Mouse (Mus musculus): ENCODE data around the gene Tert. TPM values are rescaled to one million over a fixed set of nuclear protein-coding genes. Genes with fewer than 3 reads are reported as not detected.
A peak's percentile ranks its signal among the peaks of the same experiment; 100 is the strongest.

The Tert gene
- polyA plus RNA-seq (2015; fragmentation: Nextera tagmentation; extraction: Ambion mirVana): 8.4 and 9.1 TPM in 2 replicates

- WGBS: 8% methylated on average over 47 of the region's 47 CpGs
- Histone ChIP-seq H3K9me3 (no peaks in the 10 kb centered on the region), H3K4me3 (peak within 1 kb of the TSS; percentile 69), H3K27me3 (no peaks in the 10 kb centered on the region), H3K4me2 (peak within 1 kb of the TSS; percentile 95), H3K27ac (no peak within 1 kb of the TSS), H3K9ac (peak within 1 kb of the TSS; percentile 87), H3K4me1 (peaks cover 39% of the 10 kb centered on the region), H3K36me3 (peaks cover 11% of the 10 kb centered on the region)
- ATAC-seq (ENCODE audit: insufficient number of reproducible peaks, insufficient read depth, low FRiP score, low TSS enrichment, low read depth): peak; percentile 67
These were observed at the start of gene Tert for GRCm38 (mm10) chr13:73626745-73627549. Gene Tert (plus strand): TSS chr13:73626911.

- H3K4me2 ChIP-seq: no peak overlapping the region
- H3K9me3 ChIP-seq: no peaks in the 10 kb centered on the region
- no peak for ATAC-seq (ENCODE audit: insufficient number of reproducible peaks, insufficient read depth, low FRiP score, low TSS enrichment, low read depth)
- H3K36me3 ChIP-seq: no peaks in the 10 kb centered on the region
- no peak overlapping the region for H3K4me3 ChIP-seq
- WGBS: 74% methylated on average over 2 of the region's 2 CpGs
- no peak overlapping the region for H3K9ac ChIP-seq
- no peak overlapping the region for H3K27ac ChIP-seq
- no peaks in the 10 kb centered on the region for H3K27me3 ChIP-seq
- no peaks in the 10 kb centered on the region for H3K4me1 ChIP-seq
These were observed 49.4 kb upstream of the Tert start for GRCm38 (mm10) chr13:73577277-73577676.

DNA sequence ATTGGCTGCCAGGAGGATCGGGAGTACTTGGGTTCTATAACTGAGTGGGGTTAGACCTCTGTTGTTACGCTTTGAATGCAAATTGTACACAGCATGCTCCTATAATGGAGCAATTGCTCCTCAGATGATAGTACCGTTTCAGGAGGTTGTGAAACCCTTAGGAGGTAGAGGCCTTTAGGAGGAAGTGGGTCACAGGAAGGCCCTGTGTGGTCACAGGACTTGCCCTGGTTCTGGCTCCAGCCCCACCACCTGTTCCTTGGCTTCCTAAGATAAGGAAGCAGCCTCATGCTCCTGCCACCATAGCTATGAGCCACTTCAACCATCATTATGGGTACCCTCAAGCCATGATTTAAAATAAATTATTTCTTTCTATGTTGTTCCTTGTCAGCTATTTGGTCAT lies 35.2 kb upstream of the Tert start:
- no peaks in the 10 kb centered on the region for H3K9me3 ChIP-seq
- no peaks in the 10 kb centered on the region for H3K4me1 ChIP-seq
- no peaks in the 10 kb centered on the region for H3K36me3 ChIP-seq
- no peak for ATAC-seq (ENCODE audit: insufficient number of reproducible peaks, insufficient read depth, low FRiP score, low TSS enrichment, low read depth)
- no peaks in the 10 kb centered on the region for H3K27me3 ChIP-seq
- H3K9ac ChIP-seq: no peak overlapping the region
- 76% methylated on average over 3 of the region's 3 CpGs for WGBS
- no peak overlapping the region for H3K4me3 ChIP-seq
- no peak overlapping the region for H3K27ac ChIP-seq
- no peak overlapping the region for H3K4me2 ChIP-seq

- Histone ChIP-seq H3K27ac (no peak overlapping the region), H3K4me3 (no peak overlapping the region), H3K9me3 (no peaks in the 10 kb centered on the region), H3K27me3 (peaks cover 6% of the 10 kb centered on the region), H3K36me3 (no peaks in the 10 kb centered on the region), H3K4me1 (no peaks in the 10 kb centered on the region), H3K4me2 (no peak overlapping the region), H3K9ac (no peak overlapping the region)
- 48% methylated on average over 2 of the region's 2 CpGs for WGBS
- no peak for ATAC-seq (ENCODE audit: insufficient number of reproducible peaks, insufficient read depth, low FRiP score, low TSS enrichment, low read depth)
These were observed 34.2 kb upstream of the Tert start for GRCm38 (mm10) chr13:73592546-73592945.

- Histone ChIP-seq H3K4me2 (no peak overlapping the region), H3K36me3 (no peaks in the 10 kb centered on the region), H3K4me3 (no peak overlapping the region), H3K27ac (no peak overlapping the region), H3K27me3 (peaks cover 6% of the 10 kb centered on the region), H3K4me1 (no peaks in the 10 kb centered on the region), H3K9ac (no peak overlapping the region), H3K9me3 (no peaks in the 10 kb centered on the region)
- no peak for ATAC-seq (ENCODE audit: insufficient number of reproducible peaks, insufficient read depth, low FRiP score, low TSS enrichment, low read depth)
- 79% methylated on average over 4 of the region's 4 CpGs for WGBS
These were observed 30.4 kb upstream of the Tert start for GRCm38 (mm10) chr13:73596276-73596675.

- Histone ChIP-seq H3K9ac (no peak overlapping the region), H3K36me3 (no peaks in the 10 kb centered on the region), H3K27me3 (peaks cover 6% of the 10 kb centered on the region), H3K4me2 (no peak overlapping the region), H3K9me3 (no peaks in the 10 kb centered on the region), H3K27ac (no peak overlapping the region), H3K4me3 (no peak overlapping the region), H3K4me1 (peaks cover 14% of the 10 kb centered on the region)
- ATAC-seq (ENCODE audit: insufficient number of reproducible peaks, insufficient read depth, low FRiP score, low TSS enrichment, low read depth): no peak
- 80% methylated on average over 4 of the region's 4 CpGs for WGBS
These were observed 26.5 kb upstream of the Tert start for GRCm38 (mm10) chr13:73600217-73600616.

DNA sequence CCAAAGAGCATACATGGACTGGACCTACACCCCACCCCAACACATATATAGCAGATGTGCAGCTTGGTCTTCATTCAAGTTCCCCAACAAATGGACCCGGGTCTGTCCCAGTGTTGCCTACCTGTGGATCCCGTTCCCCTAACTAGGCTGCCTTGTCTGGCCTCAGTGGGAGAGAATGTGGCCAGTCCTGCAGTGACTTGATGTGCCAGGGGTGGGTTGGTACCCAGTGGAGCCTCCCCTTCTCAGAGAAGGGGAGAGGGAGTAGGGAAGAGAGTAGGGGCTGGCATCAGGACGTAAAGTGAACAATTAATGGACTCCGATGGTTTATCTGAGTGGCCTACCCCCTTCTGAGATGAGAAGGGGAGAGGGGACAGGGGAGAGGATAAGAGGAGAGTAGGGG lies 23.7 kb upstream of the Tert start:
- Histone ChIP-seq H3K4me3 (peak overlapping the region; percentile 87), H3K4me2 (peak overlapping the region; percentile 96), H3K27me3 (no peaks in the 10 kb centered on the region), H3K36me3 (peaks cover 24% of the 10 kb centered on the region), H3K4me1 (peaks cover 18% of the 10 kb centered on the region), H3K9ac (peak overlapping the region; percentile 89), H3K9me3 (no peaks in the 10 kb centered on the region), H3K27ac (no peak overlapping the region)
- 51% methylated on average over 4 of the region's 4 CpGs for WGBS
- ATAC-seq (ENCODE audit: insufficient number of reproducible peaks, insufficient read depth, low FRiP score, low TSS enrichment, low read depth): no peak

DNA sequence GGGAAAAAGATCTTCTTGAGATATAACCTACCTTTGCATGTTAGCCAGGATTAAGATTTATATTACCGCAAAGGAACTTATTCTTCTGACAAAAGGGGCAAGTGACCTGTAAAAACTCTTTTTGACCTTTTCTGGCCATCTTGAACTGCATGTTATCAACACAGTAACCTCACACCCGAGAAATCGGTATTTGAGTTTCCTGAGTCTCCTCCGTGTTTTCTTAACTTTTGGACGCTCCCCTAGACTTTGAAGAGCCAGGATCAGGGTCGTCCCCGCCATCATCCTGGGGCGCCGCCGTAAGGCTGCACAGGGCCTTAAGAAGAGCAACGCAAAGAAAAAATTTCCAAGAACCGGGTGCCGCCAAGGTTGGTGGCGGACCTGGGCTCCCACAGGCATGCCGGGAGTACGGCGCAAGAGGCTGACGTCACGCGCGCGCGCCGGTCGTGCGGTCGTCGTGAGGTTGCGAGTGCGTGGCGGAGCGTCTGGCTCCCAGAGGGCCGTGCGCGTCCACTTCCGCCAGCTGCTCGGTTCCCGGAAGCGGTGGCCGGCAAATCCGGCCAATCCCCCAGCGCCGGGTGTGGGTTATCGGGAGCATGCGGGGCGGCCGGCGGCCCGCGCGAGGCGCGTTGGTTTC lies 23.1 kb upstream of the Tert start, which contains the start of gene Clptm1l:
TSS of gene Clptm1l (plus strand) at position 485 of the 634 bp plus-strand sequence.
- Histone ChIP-seq H3K9me3 (no peaks in the 10 kb centered on the region), H3K4me2 (peak within 1 kb of the TSS; percentile 96), H3K27ac (peak within 1 kb of the TSS; percentile 78), H3K36me3 (peaks cover 30% of the 10 kb centered on the region), H3K27me3 (no peaks in the 10 kb centered on the region), H3K4me1 (peaks cover 18% of the 10 kb centered on the region), H3K9ac (peak within 1 kb of the TSS; percentile 89), H3K4me3 (peak within 1 kb of the TSS; percentile 87)
- WGBS: under 1% methylated on average over 51 of the region's 53 CpGs
- peak; percentile 94 for ATAC-seq (ENCODE audit: insufficient number of reproducible peaks, insufficient read depth, low FRiP score, low TSS enrichment, low read depth)

GRCm38 (mm10) chr13:73604156-73604957 lies 22.4 kb upstream of the Tert start:
- peaks cover 36% of the 10 kb centered on the region for H3K36me3 ChIP-seq
- 4% methylated on average over 37 of the region's 39 CpGs for WGBS

DNA sequence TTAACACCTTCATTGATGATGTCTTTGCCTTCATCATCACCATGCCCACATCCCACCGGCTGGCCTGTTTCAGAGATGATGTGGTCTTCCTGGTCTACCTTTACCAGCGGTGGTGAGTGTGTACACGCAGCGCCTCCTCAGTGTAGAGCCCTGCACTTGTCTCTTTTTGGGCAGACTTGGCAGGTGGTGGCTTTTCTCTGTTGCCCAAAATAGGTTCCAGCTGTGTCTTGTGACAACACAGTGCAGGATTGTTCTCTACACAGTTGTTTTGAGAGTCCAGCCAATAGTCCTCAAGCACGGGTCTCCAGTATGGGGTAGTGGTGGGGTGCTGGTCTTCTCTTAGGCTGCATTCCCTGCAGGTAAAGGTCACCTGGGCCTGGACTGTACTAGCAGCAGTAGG lies 8.3 kb upstream of the Tert start:
- H3K36me3 ChIP-seq: peaks cover 86% of the 10 kb centered on the region
- no peak for ATAC-seq (ENCODE audit: insufficient number of reproducible peaks, insufficient read depth, low FRiP score, low TSS enrichment, low read depth)
- 86% methylated on average over 5 of the region's 5 CpGs for WGBS

More at GRCm38 (mm10) chr13:73604156-73604957, 22.4 kb upstream of the Tert start:
- peak overlapping the region; percentile 89 for H3K9ac ChIP-seq
- no peaks in the 10 kb centered on the region for H3K9me3 ChIP-seq
- peak overlapping the region; percentile 87 for H3K4me3 ChIP-seq
- peak overlapping the region; percentile 96 for H3K4me2 ChIP-seq
- no peaks in the 10 kb centered on the region for H3K27me3 ChIP-seq
- peak; percentile 76 for ATAC-seq (ENCODE audit: insufficient number of reproducible peaks, insufficient read depth, low FRiP score, low TSS enrichment, low read depth)
- H3K4me1 ChIP-seq: peaks cover 18% of the 10 kb centered on the region
- H3K27ac ChIP-seq: peak overlapping the region; percentile 78

GRCm38 (mm10) chr13:73620637-73621036 lies 6.1 kb upstream of the Tert start:
- no peaks in the 10 kb centered on the region for H3K9me3 ChIP-seq
- H3K4me1 ChIP-seq: no peaks in the 10 kb centered on the region
- H3K4me3 ChIP-seq: no peak overlapping the region
- 73% methylated on average over 6 of the region's 6 CpGs for WGBS
- no peak overlapping the region for H3K9ac ChIP-seq
- peaks cover 64% of the 10 kb centered on the region for H3K36me3 ChIP-seq
- no peak overlapping the region for H3K4me2 ChIP-seq
- H3K27me3 ChIP-seq: no peaks in the 10 kb centered on the region
- ATAC-seq (ENCODE audit: insufficient number of reproducible peaks, insufficient read depth, low FRiP score, low TSS enrichment, low read depth): no peak
- no peak overlapping the region for H3K27ac ChIP-seq

More for the DNA sequence above, 8.3 kb upstream of the Tert start:
- Histone ChIP-seq H3K4me2 (no peak overlapping the region), H3K27me3 (no peaks in the 10 kb centered on the region), H3K27ac (no peak overlapping the region), H3K4me1 (no peaks in the 10 kb centered on the region), H3K9me3 (no peaks in the 10 kb centered on the region), H3K9ac (no peak overlapping the region), H3K4me3 (no peak overlapping the region)

Data from embryonic facial prominence, embryonic 13.5 days (tissue).